Mouse (Mus musculus) T-helper 2 cell (primary cell): ENCODE data around the gene Mrpl40.
"Not testable (repeated sequence)": the region's sequence is repeated elsewhere in the genome, so short reads cannot be mapped to it uniquely, and the experiment has no call there.

Experiments
- in situ Hi-C: fragments of 300-600 bp; cut with MboI, MseI; formaldehyde crosslinking; loops from one replicate; pipeline ENCODE4 v1.15.1; 2025; ENCODE audit warnings: high pct_unique_total_duplicates

The Mrpl40 gene

DNA sequence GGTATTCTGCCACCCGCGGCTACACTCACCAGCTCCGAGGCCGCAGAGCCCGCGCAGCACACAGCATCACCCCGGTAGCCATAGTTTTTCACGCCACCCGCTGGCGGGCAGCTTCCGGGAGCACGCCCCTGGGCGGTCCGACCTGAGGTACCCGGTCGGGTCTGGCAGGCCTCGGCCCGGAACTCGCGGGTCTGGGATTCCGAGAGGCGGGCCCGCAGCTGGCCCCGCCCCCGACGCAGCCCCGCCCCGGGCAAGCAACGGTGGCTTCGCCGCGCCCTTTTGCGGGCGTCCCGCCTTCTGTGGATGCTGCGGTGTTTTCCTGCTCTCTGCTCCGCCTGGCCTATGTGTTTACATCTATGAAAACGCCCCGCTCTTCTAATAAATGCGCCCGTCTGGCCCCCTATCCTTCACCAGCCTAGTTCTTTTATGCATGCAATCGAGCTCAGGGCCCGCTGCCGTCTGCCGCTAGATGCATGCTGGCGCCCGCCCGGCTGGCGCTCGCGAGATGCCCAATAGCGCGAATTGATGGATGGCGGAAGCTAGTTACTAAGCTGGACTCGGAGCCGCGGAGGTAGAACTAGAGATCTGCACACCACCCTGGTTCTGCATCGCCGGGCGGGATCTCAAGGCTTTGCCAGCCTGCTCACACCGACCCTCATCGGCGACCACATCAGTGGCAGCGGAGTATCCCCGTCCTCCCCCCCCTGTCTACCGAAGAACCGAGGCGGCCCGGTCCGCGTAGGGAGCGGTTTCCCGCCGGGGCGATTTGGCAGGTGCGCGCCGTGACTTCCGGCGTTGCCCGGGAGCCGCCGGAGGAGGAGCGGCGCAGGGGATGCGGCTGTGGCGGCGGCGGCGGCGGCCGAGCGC lies at the start of gene Mrpl40, which contains the start of gene Hira:
TSS of gene Mrpl40 (minus strand) at position 421 of the 867 bp plus-strand sequence.
TSS of gene Hira (plus strand) at position 596 of the 867 bp plus-strand sequence.
- in situ Hi-C loops, result no loop called here

GRCm38 (mm10) chr16:18921771-18922170 lies 45.1 kb upstream of the Mrpl40 start:
- in situ Hi-C loops, result no loop called here

GRCm38 (mm10) chr16:18916064-18916463 lies 39.4 kb upstream of the Mrpl40 start:
- in situ Hi-C loops, result no loop called here

- in situ Hi-C loops, result no loop called here
Measured at GRCm38 (mm10) chr16:18905648-18906047, 29.0 kb upstream of the Mrpl40 start.

DNA sequence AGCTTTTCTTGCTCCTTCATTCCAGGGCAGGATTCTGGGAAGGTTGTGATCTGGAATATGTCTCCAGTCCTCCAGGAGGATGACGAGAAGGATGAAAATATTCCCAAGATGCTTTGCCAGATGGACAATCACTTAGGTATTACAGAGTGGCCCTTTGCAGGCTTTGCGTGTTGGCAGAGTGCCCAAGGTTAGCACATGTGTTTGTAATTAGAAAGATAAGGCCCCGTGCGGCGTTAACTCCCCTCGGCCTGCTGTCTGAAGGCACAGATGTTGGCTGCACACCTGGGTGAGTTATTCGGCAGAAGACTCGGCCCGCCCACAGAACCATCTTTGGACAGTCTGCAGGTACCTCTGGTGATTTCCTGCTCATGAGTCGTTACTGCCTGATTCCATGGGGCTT lies 19.8 kb upstream of the Mrpl40 start:
- in situ Hi-C loops, result no loop called here

DNA sequence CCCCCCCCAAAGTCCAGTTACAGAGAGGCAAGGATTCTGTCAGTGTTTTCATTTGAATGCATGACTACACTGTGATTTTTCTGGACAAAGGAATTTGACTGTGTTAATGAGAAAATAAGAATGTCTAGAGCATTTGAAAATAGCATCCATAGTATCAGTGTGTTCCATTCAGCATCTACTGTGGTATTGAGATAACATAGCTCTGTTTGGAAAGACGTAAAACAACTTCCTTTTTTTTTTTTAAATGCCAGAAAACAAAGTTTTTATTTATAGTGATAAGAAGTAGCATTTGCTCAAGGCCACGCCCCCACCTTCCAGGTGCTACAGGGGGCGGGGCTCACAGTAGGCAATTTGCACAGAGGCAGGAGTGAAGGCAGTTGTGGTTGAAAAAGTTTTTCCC lies 18.6 kb upstream of the Mrpl40 start:
- in situ Hi-C loops, result no loop called here

GRCm38 (mm10) chr16:18893840-18894372 lies 17.2 kb upstream of the Mrpl40 start:
- in situ Hi-C loops, result no loop called here

- in situ Hi-C loops, result loop anchor here (10.0 kb wide), 1 partner anchor 61 kb away; no protein-coding TSS in a partner anchor
Measured at GRCm38 (mm10) chr16:18884044-18884443, 7.4 kb upstream of the Mrpl40 start.

GRCm38 (mm10) chr16:18878091-18878720 lies 1.5 kb upstream of the Mrpl40 start:
- in situ Hi-C loops, result no loop called here

DNA sequence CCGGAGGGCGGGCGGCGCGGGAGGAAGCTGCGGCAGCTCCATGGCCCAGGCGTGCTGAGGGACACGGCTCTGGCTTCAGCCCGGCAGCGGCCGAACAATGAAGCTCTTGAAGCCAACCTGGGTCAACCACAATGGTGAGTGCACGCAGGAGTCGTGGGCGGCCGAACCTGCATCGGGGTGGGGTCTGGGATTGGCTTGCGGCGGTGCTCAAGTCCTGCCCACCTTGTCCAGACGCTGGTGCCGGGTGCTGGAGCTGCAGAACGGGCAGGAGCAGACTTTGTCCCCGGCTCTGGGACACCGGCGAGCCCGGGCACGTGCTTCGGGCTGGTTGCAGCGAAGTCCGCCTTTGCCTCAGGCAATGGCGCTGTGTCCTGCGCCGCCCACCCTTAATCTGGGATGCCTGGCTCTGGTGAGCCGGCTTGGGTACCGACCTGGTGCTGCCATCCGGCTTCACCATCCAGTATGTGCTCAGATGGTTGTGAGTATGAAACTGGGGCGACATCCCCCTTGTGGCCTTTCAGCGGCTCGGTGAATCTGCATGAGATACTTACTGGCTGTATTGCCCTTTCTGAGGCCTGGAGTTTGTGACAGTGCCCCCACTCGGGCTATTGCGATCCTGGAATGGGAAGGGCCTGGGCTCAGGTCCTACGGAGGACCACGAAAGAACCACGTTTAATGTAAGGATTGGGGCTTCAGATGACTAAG lies 876 bp upstream of the Mrpl40 start:
- in situ Hi-C loops, result no loop called here

DNA sequence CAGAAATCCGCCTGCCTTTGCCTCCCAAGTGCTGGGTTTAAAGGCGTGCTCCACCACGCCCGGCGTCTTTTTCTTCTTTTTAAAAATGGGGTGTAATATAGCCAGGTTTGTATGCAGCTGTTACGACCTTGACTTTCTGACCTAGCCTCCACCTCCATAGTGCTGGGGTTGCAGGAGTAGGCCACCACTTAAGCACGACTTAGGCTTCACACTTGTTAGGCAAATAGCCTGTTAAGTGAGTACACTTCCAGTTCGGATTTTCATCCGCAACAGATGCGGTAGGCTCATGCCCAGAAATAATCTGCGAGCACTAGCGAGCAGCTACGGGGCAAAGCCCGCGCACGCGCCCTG lies 596 bp downstream of the Mrpl40 start:
- in situ Hi-C loops, result no loop called here

DNA sequence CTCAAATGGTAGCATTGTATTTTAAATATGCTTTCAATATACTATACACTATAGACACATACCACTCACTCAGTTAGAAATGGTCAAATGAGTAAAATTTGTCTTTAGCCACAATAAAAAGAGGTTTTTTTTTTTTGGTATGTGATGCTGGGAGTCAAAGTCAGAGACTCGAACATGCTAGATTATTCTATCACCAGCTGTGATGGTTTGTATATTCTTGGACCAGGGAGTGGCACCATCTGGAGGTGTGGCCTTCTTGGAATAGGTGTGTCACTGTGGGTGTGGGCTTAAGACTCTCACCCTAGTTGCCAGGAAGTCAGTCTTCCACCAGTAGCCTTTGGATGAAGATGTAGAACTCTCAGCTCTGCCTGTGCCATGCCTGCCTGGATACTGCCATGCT lies 6.2 kb downstream of the Mrpl40 start:
- in situ Hi-C loops, result not testable (repeated sequence)

- in situ Hi-C loops, result loop anchor here (5.0 kb wide), 1 partner anchor 168 kb away; no protein-coding TSS in a partner anchor
Measured at GRCm38 (mm10) chr16:18860186-18860585, 16.5 kb downstream of the Mrpl40 start.

DNA sequence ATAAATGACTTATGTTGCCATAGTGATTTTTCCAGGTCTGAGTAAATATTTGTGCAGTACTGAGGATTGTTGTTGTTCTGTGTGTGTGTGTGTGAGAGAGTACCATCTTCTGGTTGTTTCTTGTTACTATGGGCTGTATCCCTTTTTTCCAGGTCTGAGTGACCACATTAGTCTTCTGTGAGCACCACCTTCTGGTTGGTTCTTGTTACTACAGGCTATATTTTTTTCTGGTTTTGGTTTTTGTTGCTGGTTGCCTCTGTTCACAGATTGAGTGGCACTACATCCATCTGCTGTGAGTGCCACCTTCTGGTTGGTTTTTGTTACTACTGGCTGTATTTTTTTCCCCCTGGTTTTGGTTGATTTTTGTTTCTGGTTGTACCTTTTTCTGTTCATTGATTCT lies 18.1 kb downstream of the Mrpl40 start:
- in situ Hi-C loops, result no loop called here

DNA sequence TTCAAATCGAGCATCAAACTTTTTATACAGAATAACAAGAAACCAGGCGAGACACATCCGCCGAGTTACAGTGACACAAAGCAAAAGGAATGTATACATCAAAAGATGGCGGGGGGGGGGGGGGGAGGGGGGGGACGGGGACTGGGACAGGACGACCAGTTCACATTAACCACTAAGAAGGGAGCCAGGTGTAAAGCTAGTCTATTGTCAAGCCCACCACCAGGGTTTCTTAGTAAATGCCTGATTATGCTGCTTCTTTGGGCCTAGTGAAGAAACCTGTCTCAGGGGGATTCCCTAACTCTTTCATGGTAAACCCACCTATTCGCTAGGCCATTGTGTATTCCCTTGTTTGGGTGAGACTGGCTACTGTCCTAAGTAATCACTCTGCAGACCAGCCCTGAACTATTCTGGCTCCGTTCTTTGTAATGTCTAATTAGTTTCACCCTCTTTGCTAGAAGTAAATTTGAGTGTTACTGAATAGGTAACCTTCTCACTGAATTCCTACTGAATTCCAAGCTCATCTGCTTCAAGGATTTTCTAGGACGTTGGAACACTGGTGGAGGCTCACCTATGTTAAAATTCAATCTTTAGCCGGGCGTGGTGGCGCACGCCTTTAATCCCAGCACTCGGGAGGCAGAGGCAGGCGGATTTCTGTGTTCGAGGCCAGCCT lies 27.0 kb downstream of the Mrpl40 start:
- in situ Hi-C loops, result not testable (repeated sequence)

- in situ Hi-C loops, result no loop called here
Measured at GRCm38 (mm10) chr16:18846301-18846820, 30.3 kb downstream of the Mrpl40 start.

GRCm38 (mm10) chr16:18838346-18838745 lies 38.3 kb downstream of the Mrpl40 start:
- in situ Hi-C loops, result no loop called here

DNA sequence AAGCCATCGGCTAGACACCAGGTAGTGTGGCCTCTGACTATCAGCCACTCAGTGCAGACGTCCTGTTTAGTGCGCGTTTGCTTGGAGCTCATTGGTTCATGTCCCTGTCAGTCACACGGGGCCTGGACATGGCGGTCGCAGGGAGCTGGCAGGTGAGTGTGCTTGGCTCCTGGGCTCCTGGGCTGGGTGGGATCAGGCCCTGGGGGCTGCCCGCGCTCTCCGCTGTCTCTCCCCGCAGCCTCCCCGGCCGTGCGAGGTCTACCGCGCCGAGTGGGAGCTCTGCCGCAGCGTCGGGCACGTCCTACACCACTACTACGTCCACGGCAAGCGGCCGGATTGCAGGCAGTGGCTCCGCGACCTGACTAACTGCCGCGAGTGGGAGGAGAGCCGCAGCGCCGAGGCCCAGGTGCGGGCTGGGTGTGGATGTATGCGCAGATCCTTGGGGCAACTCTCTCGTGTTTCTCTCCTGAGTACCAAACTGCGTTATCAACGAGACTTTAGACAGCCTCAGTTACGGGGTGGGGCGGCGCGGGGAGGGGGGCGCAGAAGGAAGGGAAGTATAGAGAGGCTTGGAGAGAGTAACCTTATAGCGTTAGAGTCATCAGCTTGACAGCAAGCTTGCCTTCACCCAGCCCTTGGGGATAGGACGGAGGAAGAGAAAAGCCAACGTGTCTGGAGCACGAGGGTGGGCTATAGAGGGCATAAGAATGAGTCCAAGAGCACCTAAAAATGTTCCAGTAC lies 40.0 kb downstream of the Mrpl40 start, which contains the start of the genes 2510002D24Rik and Gm28539:
TSS of gene 2510002D24Rik (plus strand) at position 111 of the 741 bp plus-strand sequence.
TSS of gene Gm28539 (plus strand) at position 117 of the 741 bp plus-strand sequence.
- in situ Hi-C loops, result no loop called here

- in situ Hi-C loops, result no loop called here
Measured at GRCm38 (mm10) chr16:18836073-18836467, 40.6 kb downstream of the Mrpl40 start.

DNA sequence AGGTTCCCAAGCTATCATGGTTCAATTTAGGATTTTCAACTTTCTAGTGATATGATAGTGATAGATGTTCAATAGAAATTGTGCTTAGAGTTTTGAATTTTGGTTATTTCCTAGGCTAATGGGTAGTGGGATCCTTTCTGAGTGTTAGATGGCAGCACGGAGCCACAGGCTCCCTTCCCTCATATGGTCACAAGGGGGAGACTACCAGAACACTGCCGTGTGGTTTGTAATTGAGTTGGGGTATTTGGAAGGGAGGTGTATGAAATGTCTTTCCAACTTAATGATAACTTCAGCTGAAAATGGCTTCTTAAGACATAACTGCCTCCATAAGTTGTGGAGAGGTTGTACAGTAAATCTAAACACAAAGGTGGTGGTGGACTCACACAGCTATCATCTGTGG lies 43.2 kb downstream of the Mrpl40 start:
- in situ Hi-C loops, result no loop called here
